Mouse (Mus musculus) neural tube, embryonic 11.5 days (tissue): ENCODE data around the gene Oosp3. TPM values are rescaled to one million over a fixed set of nuclear protein-coding genes. Genes with fewer than 3 reads are reported as not detected.

ENCODE experiments used
- ATAC-seq: fragments of 200-750 bp; cut with Nextera tagmentation; 2 replicates; pipeline ENCODE4 v1.8.0; 2017; ENCODE audit warnings: moderate number of reproducible peaks, mild to moderate bottlenecking, moderate TSS enrichment, moderate library complexity; ENCODE audit not compliant: insufficient read depth, low FRiP score, low TSS enrichment
- DNase-seq: peaks from one replicate; pipeline ENCODE4 v3.0.0-alpha.2; 2015; ENCODE audit warnings: low spot score
- H3K27ac ChIP-seq: fragments of 300-500 bp; sonication (generic); 2 replicates; pipeline ENCODE4 v1.5.1; 2014; ENCODE audit warnings: low read depth, mild to moderate bottlenecking, low read length
- H3K27me3 ChIP-seq: fragments of 300-500 bp; sonication (generic); 2 replicates; pipeline ENCODE4 v1.6.1; 2014; ENCODE audit warnings: mild to moderate bottlenecking, low read length, mixed read lengths; ENCODE audit not compliant: control insufficient read depth, insufficient read depth
- H3K36me3 ChIP-seq: fragments of 300-500 bp; sonication (generic); 2 replicates; pipeline ENCODE4 v1.6.1; 2014; ENCODE audit warnings: mild to moderate bottlenecking, low read length, moderate library complexity, mixed read lengths; ENCODE audit not compliant: control insufficient read depth, insufficient read depth
- H3K4me1 ChIP-seq: fragments of 300-500 bp; sonication (generic); 2 replicates; pipeline ENCODE4 v1.6.1; 2014; ENCODE audit warnings: low read length, mixed read lengths; ENCODE audit not compliant: control insufficient read depth, insufficient read depth
- H3K4me2 ChIP-seq: fragments of 300-500 bp; sonication (generic); 2 replicates; pipeline ENCODE4 v1.6.1; 2014; ENCODE audit warnings: low read depth, mild to moderate bottlenecking, moderate library complexity
- H3K4me3 ChIP-seq: fragments of 300-500 bp; sonication (generic); 2 replicates; pipeline ENCODE4 v1.5.1; 2014; ENCODE audit warnings: low read depth, low read length
- H3K9ac ChIP-seq: fragments of 300-500 bp; sonication (generic); 2 replicates; pipeline ENCODE4 v1.6.1; 2014; ENCODE audit warnings: mild to moderate bottlenecking, low read length
- H3K9me3 ChIP-seq: fragments of 300-500 bp; sonication (generic); 2 replicates; pipeline ENCODE4 v1.6.1; 2016; ENCODE audit warnings: low read length; ENCODE audit not compliant: control insufficient read depth
- WGBS: fragments of 180-500 bp; shearing (Covaris S2); extraction: QIAGEN DNeasy Blood & Tissue Kit; methylation state at CpG from one replicate; pipeline ENCODE4 v1.1.7; 2014; 5-methylcytosine and 5-hydroxymethylcytosine counted together
- polyA plus RNA-seq: library from polyadenylated mRNA; unstranded; fragments of >200 nt; fragmentation: Nextera tagmentation; extraction: Ambion mirVana; gene quantifications from 2 replicates; pipeline ENCODE4 v1.2.1, GENCODE M21; 2014

Gene Oosp3
- polyA plus RNA-seq: not detected in 2 replicates

- ATAC-seq (no peak), DNase-seq (no peak)
- H3K36me3 ChIP-seq: no peaks in the 10 kb centered on the region
- no peaks in the 10 kb centered on the region for H3K4me1 ChIP-seq
- 83% methylated on average over 2 of the region's 2 CpGs for WGBS
- H3K4me2 ChIP-seq: no peak within 1 kb of the TSS
- H3K27me3 ChIP-seq: no peaks in the 10 kb centered on the region
- H3K4me3 ChIP-seq: no peak within 1 kb of the TSS
- no peaks in the 10 kb centered on the region for H3K9me3 ChIP-seq
- no peak within 1 kb of the TSS for H3K27ac ChIP-seq
- H3K9ac ChIP-seq: no peak within 1 kb of the TSS
Observed at GRCm38 (mm10) chr19:11696755-11697154, at the start of gene Oosp3. Gene Oosp3, plus strand, starts transcription at chr19:11697055.

GRCm38 (mm10) chr19:11649564-11649963, 47.3 kb upstream of the Oosp3 start:
- Histone ChIP-seq H3K4me3 (no peak overlapping the region), H3K27ac (no peak overlapping the region), H3K4me2 (no peak overlapping the region), H3K9ac (no peak overlapping the region), H3K4me1 (no peaks in the 10 kb centered on the region), H3K27me3 (no peaks in the 10 kb centered on the region), H3K36me3 (no peaks in the 10 kb centered on the region), H3K9me3 (no peaks in the 10 kb centered on the region)
- ATAC-seq (no peak), DNase-seq (no peak)
- WGBS: 84% methylated on average over 4 of the region's 4 CpGs

DNA sequence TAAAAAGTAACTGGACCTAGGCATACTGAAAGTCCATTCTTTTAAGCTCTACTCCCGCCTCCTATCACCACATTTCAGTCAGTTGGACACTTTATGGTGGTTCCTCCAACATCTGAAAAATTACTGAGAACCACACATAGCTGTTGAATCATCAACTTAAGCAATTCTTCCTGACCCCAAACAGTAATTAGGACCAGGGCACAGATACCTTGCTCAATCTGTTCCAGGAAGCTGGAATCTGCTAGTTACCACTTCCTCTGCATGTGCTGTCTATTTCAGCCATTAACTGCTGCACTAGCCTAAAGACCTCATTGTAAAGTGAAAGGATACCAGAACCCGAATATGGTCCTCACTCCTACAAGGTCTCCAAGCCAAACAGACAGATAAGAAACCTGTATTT, 37.7 kb upstream of the Oosp3 start:
- H3K9me3 ChIP-seq: no peaks in the 10 kb centered on the region
- 72% methylated on average over 2 of the region's 2 CpGs for WGBS
- H3K36me3 ChIP-seq: no peaks in the 10 kb centered on the region
- no peak overlapping the region for H3K4me3 ChIP-seq
- ATAC-seq (no peak), DNase-seq (no peak)
- no peak overlapping the region for H3K9ac ChIP-seq
- H3K4me2 ChIP-seq: no peak overlapping the region
- no peaks in the 10 kb centered on the region for H3K27me3 ChIP-seq
- no peaks in the 10 kb centered on the region for H3K4me1 ChIP-seq
- no peak overlapping the region for H3K27ac ChIP-seq

GRCm38 (mm10) chr19:11660459-11660858, 36.4 kb upstream of the Oosp3 start, which contains the start of gene Oosp2:
Gene Oosp2, minus strand, starts transcription at chr19:11660559.
- ATAC-seq (no peak), DNase-seq (no peak)
- H3K27ac ChIP-seq: no peak within 1 kb of the TSS
- H3K4me3 ChIP-seq: no peak within 1 kb of the TSS
- no peak within 1 kb of the TSS for H3K9ac ChIP-seq
- no peaks in the 10 kb centered on the region for H3K36me3 ChIP-seq
- H3K4me1 ChIP-seq: no peaks in the 10 kb centered on the region
- H3K27me3 ChIP-seq: no peaks in the 10 kb centered on the region
- 87% methylated on average over 5 of the region's 5 CpGs for WGBS
- no peaks in the 10 kb centered on the region for H3K9me3 ChIP-seq
- H3K4me2 ChIP-seq: no peak within 1 kb of the TSS

- no peak for ATAC-seq
- Histone ChIP-seq H3K27me3 (no peaks in the 10 kb centered on the region), H3K27ac (no peak overlapping the region), H3K9me3 (no peaks in the 10 kb centered on the region), H3K4me2 (no peak overlapping the region), H3K36me3 (no peaks in the 10 kb centered on the region), H3K4me3 (no peak overlapping the region), H3K4me1 (no peaks in the 10 kb centered on the region), H3K9ac (no peak overlapping the region)
- no peak for DNase-seq
Observed at GRCm38 (mm10) chr19:11661562-11661961, 35.3 kb upstream of the Oosp3 start.

- 75% methylated on average over 5 of the region's 5 CpGs for WGBS
- Histone ChIP-seq H3K4me1 (no peaks in the 10 kb centered on the region), H3K9ac (no peak within 1 kb of the TSS), H3K27me3 (no peaks in the 10 kb centered on the region), H3K4me2 (no peak within 1 kb of the TSS), H3K4me3 (no peak within 1 kb of the TSS), H3K27ac (no peak within 1 kb of the TSS), H3K36me3 (no peaks in the 10 kb centered on the region), H3K9me3 (no peaks in the 10 kb centered on the region)
- DNase-seq (no peak), ATAC-seq (no peak)
Observed at GRCm38 (mm10) chr19:11690839-11691238, 6.0 kb upstream of the Oosp3 start, which contains the start of gene Oosp1. Gene Oosp1, minus strand, starts transcription at chr19:11691150.

GRCm38 (mm10) chr19:11691454-11691853, 5.4 kb upstream of the Oosp3 start:
- H3K9ac ChIP-seq: no peak overlapping the region
- WGBS: 60% methylated on average over 1 of the region's 1 CpGs
- H3K27me3 ChIP-seq: no peaks in the 10 kb centered on the region
- H3K9me3 ChIP-seq: no peaks in the 10 kb centered on the region
- H3K36me3 ChIP-seq: no peaks in the 10 kb centered on the region
- no peak overlapping the region for H3K27ac ChIP-seq
- ATAC-seq (no peak), DNase-seq (no peak)
- H3K4me2 ChIP-seq: no peak overlapping the region
- no peaks in the 10 kb centered on the region for H3K4me1 ChIP-seq
- H3K4me3 ChIP-seq: no peak overlapping the region

DNA sequence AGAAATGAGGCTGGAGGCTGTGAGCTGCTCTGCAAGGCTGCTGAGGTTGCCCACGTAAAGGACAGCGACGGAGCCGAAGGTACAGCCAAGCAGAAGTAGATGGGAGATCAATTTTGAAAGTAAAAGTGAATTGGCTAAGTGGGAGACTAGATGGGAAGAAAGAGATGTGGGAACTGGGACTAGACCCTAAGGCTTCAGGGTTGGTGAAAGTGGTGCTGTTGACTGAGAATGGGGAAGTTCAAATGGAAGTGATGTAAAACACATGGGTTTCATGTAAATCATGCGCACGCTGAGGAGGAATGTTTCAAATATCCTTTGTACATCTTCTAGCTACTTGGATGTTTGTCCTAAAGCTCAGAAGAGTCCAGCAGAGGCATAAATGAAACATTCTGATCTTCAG, 1.5 kb downstream of the Oosp3 start:
- WGBS: 93% methylated on average over 6 of the region's 6 CpGs
- ATAC-seq (no peak), DNase-seq (no peak)
- H3K9me3 ChIP-seq: no peaks in the 10 kb centered on the region
- no peak overlapping the region for H3K27ac ChIP-seq
- H3K4me2 ChIP-seq: no peak overlapping the region
- H3K4me3 ChIP-seq: no peak overlapping the region
- H3K27me3 ChIP-seq: no peaks in the 10 kb centered on the region
- no peaks in the 10 kb centered on the region for H3K4me1 ChIP-seq
- no peaks in the 10 kb centered on the region for H3K36me3 ChIP-seq
- H3K9ac ChIP-seq: no peak overlapping the region

DNA sequence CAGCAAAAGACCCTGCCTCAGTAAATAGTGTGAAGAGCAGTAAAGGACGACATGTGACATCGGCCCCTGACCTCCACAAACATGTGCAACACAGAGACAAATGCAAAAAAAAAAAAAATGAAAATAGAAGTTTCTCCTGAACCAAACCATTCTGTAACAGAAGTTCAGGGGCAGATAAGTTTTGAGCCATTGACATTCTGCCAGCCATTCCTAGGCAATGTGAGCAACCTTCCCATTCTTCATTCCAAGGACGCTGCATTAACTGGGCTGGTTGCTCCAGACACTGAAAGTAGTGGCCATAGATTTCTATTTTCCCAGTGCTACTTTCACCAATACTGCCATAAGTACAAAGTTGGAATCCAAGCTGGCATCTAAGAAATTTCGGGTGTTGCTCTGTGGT, 15.6 kb downstream of the Oosp3 start:
- Histone ChIP-seq H3K27me3 (no peaks in the 10 kb centered on the region), H3K27ac (no peak overlapping the region), H3K4me3 (no peak overlapping the region), H3K36me3 (no peaks in the 10 kb centered on the region), H3K4me2 (no peak overlapping the region), H3K9me3 (no peaks in the 10 kb centered on the region), H3K9ac (no peak overlapping the region), H3K4me1 (no peaks in the 10 kb centered on the region)
- WGBS: 83% methylated on average over 4 of the region's 4 CpGs
- DNase-seq: no peak
- no peak for ATAC-seq
